ENCODE assay signal across 11 mouse cellular contexts in the genomic region with DNA sequence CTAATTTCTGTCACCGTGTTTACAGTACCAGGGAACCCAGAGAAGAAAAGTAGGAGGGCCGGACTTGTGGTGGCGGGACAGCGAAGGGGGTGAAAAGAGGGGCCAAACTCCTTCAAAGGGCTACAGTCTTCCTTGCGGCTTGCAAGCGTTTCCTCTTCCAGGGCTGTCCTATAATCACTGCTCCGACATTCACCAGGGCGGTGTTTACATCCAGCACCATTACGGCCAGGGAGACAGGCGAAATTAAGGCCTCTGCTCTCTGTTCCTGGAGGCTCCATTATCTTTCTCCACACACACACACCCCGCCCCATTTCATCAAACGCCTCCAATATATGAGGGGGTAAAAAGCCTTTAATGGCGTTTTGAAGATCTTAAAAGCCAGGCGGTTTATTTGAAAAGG.
"Had no signal": no experiment of that assay in that cellular context is flagged by ENCODE, and none has a peak within 500 bp of the region (broad histone marks: within the 10 kb centered on the region; RNA-seq: fewer than 3 reads in every experiment).

No protein-coding gene starts in this region.

- H3K27me3 ChIP-seq: liver, embryonic 12.5 days; megakaryocyte, embryonic 14.5 days; midbrain, embryonic 15.5 days; neural tube, embryonic 12.5 days had no signal

- ATAC-seq: liver, embryonic 12.5 days; liver, postnatal 0 days; midbrain, embryonic 15.5 days had no signal

- H3K4me3 ChIP-seq: left cerebral cortex, adult 2 months; liver, embryonic 12.5 days; megakaryocyte, embryonic 14.5 days; midbrain, embryonic 15.5 days; neural tube, embryonic 12.5 days had no signal

- H3K36me3 ChIP-seq: liver, embryonic 12.5 days; midbrain, embryonic 15.5 days; neural tube, embryonic 12.5 days had no signal

- H3K27ac ChIP-seq: left cerebral cortex, adult 2 months; liver, embryonic 12.5 days; macrophage; midbrain, embryonic 15.5 days; neural tube, embryonic 12.5 days had no signal

- H3K4me1 ChIP-seq: liver, embryonic 12.5 days; megakaryocyte, embryonic 14.5 days; midbrain, embryonic 15.5 days; neural tube, embryonic 12.5 days had no signal

- DNase-seq: kidney, adult 8-10 months; kidney, postnatal 25 days; liver, postnatal 0 days; thymus, postnatal 36 days had no signal

- H3K4me2 ChIP-seq: liver, embryonic 12.5 days; midbrain, embryonic 11.5 days; midbrain, embryonic 15.5 days; neural tube, embryonic 12.5 days had no signal

- H3K9me3 ChIP-seq: liver, embryonic 12.5 days; midbrain, embryonic 15.5 days; neural tube, embryonic 12.5 days had no signal

- H3K9ac ChIP-seq: liver, embryonic 12.5 days; liver, postnatal 0 days; midbrain, embryonic 15.5 days; neural tube, embryonic 12.5 days had no signal
